Mouse (Mus musculus) thymus, adult 2 months (tissue): Measurements from ENCODE around the gene Zfp791. TPM values are rescaled to one million over a fixed set of nuclear protein-coding genes. Genes with fewer than 3 reads are reported as not detected.

ENCODE experiments used
- DNase-seq: peaks from one replicate; pipeline ENCODE4 v3.0.0; 2021
- H3K27ac ChIP-seq: fragments of 200-500 bp; 2 replicates; pipeline ENCODE4 v1.5.1; 2012; ENCODE audit warnings: low read length, control low read depth; ENCODE audit not compliant: control insufficient read depth, insufficient read depth
- H3K27me3 ChIP-seq: fragments of 200-500 bp; 2 replicates; pipeline ENCODE4 v1.6.1; 2012; ENCODE audit warnings: mild to moderate bottlenecking, low read length, moderate library complexity, mixed read lengths; ENCODE audit not compliant: control insufficient read depth, insufficient read depth
- H3K36me3 ChIP-seq: fragments of 200-500 bp; 2 replicates; pipeline ENCODE4 v1.6.1; 2012; ENCODE audit warnings: mild to moderate bottlenecking, low read length, moderate library complexity; ENCODE audit not compliant: control insufficient read depth, insufficient read depth
- H3K4me1 ChIP-seq: fragments of 200-500 bp; replicated peaks from 2 replicates; pipeline ENCODE4 v1.6.1; 2012; ENCODE audit warnings: low read length; ENCODE audit not compliant: control insufficient read depth, insufficient read depth
- H3K4me3 ChIP-seq: fragments of 200-500 bp; 2 replicates; pipeline ENCODE4 v1.5.1; 2012; ENCODE audit warnings: mild to moderate bottlenecking, low read length, control low read depth, moderate library complexity; ENCODE audit not compliant: control insufficient read depth, insufficient read depth
- CTCF ChIP-seq: fragments of 200-500 bp; IDR thresholded peaks from 2 replicates; pipeline ENCODE4 v1.5.1; 2012; ENCODE audit warnings: mild to moderate bottlenecking, control low read depth, low read length, moderate library complexity, borderline replicate concordance; ENCODE audit not compliant: control insufficient read depth, poor library complexity, insufficient read depth; ENCODE audit errors: extremely low read depth
- POLR2A ChIP-seq: fragments of 200-500 bp; IDR thresholded peaks from 2 replicates; pipeline ENCODE4 v1.6.1; 2012; ENCODE audit warnings: mild to moderate bottlenecking, low read length, control low read depth, moderate library complexity; ENCODE audit not compliant: control insufficient read depth, poor library complexity, insufficient read depth; ENCODE audit errors: extremely low read depth
- WGBS: fragments of 180-500 bp; shearing (Covaris S2); methylation state at CpG from one replicate; pipeline ENCODE4 v1.1.7; 2018; 5-methylcytosine and 5-hydroxymethylcytosine counted together
- polyA plus RNA-seq: library from polyadenylated mRNA; depleted of rRNA; stranded (reverse); fragments of >200 nt; gene quantifications from 2 replicates; pipeline ENCODE4 v1.2.3, GENCODE M21; 2012

Zfp791 gene
- polyA plus RNA-seq, 1 experiment: 0.12 TPM

DNA sequence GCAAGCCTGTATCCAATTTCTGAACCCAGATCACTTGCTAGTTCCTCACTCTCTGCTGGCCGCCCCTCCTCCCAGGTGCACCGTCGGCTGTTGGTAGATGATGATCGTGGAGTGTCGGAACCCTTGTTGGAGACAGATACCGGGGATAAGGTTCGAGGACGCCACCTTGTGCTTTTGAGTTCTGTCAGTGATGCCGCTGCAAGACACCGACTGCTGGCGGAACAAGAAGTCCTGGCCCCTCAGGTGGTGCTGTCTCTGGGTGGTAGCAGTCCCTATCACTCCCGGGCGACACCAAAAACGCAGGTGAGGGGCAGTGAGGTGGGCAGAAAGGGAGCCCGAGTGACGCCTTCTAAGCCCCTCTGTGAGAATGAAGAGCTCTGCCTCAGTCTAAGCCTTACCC, 26.7 kb downstream of the Zfp791 start:
- no peaks in the 10 kb centered on the region for H3K27me3 ChIP-seq
- TF ChIP-seq CTCF: no peak
- TF ChIP-seq POLR2A: no peak
- 94% methylated on average over 16 of the region's 16 CpGs for WGBS
- H3K4me1 ChIP-seq: 0 out of 2 replicates have a peak, but pooled peaks cover 2% of the 10 kb centered on the region
- peaks cover 51% of the 10 kb centered on the region for H3K36me3 ChIP-seq
- no peak overlapping the region for H3K27ac ChIP-seq
- no peak overlapping the region for H3K4me3 ChIP-seq
- no peak for DNase-seq

DNA sequence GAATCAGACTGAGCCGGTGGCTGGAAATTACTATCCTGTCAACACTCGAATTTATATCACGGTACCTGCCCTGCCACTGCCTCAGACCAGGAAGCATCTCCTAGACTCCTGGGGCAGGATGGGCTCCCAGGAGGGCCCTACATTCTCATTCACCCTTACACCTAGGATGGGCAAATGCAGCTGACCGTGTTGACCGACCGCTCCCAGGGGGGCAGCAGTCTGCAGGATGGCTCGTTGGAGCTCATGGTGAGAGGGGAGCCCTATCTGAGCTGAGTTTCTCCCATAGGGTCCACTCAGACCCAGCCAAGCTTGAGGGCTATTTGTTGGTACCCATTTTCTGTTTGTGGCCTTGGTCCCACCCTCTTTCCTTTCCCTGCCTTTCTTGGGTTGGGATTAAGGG, 27.3 kb downstream of the Zfp791 start:
- H3K36me3 ChIP-seq: peaks cover 57% of the 10 kb centered on the region
- no peaks in the 10 kb centered on the region for H3K27me3 ChIP-seq
- no peak for DNase-seq
- H3K4me3 ChIP-seq: no peak overlapping the region
- WGBS: 96% methylated on average over 7 of the region's 7 CpGs
- TF ChIP-seq CTCF (no peak), POLR2A (no peak)
- H3K4me1 ChIP-seq: 0 out of 2 replicates have a peak, but pooled peaks cover 2% of the 10 kb centered on the region
- H3K27ac ChIP-seq: no peak overlapping the region

DNA sequence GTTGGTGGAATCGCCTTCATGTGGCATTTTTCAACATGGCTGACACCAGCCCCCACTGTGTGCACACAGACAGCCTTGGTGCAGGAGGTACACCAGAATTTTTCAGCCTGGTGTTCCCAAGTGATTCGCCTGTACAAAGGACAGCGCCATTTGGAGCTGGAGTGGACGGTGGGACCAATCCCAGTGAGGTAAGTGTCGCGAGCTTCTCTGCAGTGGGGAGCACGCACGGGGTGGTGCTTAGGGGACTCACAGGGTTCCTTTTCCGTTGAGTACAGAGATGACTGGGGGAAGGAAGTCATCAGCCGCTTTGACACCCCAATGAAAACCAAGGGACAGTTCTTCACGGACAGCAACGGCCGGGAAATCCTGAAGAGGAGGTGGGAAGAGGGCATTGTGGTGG, 27.8 kb downstream of the Zfp791 start:
- no peak for TF ChIP-seq POLR2A
- TF ChIP-seq CTCF: no peak
- no peak overlapping the region for H3K4me3 ChIP-seq
- H3K4me1 ChIP-seq: no peaks in the 10 kb centered on the region
- H3K27ac ChIP-seq: no peak overlapping the region
- 97% methylated on average over 13 of the region's 13 CpGs for WGBS
- H3K36me3 ChIP-seq: peaks cover 57% of the 10 kb centered on the region
- no peaks in the 10 kb centered on the region for H3K27me3 ChIP-seq
- DNase-seq: no peak

DNA sequence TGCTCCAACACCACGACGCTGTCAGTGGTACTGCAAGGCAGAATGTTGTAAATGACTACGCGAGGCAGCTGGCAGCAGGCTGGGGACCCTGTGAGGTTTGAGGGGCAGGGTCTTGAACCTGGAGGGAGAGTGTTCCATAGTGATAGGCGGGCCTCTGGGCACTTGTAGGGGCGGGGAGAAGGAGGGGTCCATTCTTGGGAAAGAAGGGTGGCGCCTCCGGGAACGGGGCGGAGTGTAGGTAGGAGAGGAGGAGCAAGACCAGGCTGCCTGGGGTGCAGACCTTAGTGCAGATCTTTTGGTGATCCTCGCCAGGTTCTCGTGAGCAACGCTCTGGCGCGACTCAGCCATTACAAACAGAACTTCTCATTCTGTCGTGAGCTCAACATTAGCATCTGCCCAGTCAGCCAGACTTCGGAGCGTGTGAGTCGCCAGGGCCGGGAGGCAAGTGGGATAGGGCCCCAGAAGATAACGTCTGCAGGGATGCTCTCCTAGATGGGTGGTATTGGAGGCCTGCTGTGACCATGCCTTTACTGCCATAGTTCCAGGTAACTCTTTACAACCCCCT, 31.3 kb downstream of the Zfp791 start:
- Histone ChIP-seq H3K27ac (no peak overlapping the region), H3K27me3 (no peaks in the 10 kb centered on the region), H3K36me3 (peaks cover 62% of the 10 kb centered on the region), H3K4me1 (no peaks in the 10 kb centered on the region), H3K4me3 (no peak overlapping the region)
- WGBS: 95% methylated on average over 21 of the region's 21 CpGs
- no peak for TF ChIP-seq CTCF
- TF ChIP-seq POLR2A: no peak
- no peak for DNase-seq

DNA sequence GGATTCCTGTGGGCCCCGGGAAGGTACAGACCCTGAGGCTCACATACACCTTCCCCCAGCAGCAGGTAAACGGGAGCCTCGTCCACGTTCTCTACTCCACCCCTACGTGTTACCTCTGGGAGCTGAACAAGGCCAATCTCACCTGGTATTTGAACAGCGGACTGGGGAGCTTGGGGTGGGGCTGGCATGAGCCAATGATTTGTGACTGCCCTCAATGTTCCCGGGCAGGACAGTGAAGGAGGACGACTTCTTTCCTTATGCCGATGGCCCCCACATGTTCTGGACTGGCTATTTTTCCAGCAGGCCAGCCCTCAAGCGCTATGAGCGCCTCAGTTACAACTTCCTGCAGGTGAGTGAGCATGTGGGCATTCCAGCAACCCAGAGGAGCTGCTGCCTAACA, 32.0 kb downstream of the Zfp791 start:
- peaks cover 57% of the 10 kb centered on the region for H3K36me3 ChIP-seq
- TF ChIP-seq CTCF: no peak
- TF ChIP-seq POLR2A: no peak
- H3K27ac ChIP-seq: no peak overlapping the region
- WGBS: 95% methylated on average over 11 of the region's 11 CpGs
- no peak for DNase-seq
- no peak overlapping the region for H3K4me3 ChIP-seq
- H3K27me3 ChIP-seq: no peaks in the 10 kb centered on the region
- H3K4me1 ChIP-seq: no peaks in the 10 kb centered on the region

DNA sequence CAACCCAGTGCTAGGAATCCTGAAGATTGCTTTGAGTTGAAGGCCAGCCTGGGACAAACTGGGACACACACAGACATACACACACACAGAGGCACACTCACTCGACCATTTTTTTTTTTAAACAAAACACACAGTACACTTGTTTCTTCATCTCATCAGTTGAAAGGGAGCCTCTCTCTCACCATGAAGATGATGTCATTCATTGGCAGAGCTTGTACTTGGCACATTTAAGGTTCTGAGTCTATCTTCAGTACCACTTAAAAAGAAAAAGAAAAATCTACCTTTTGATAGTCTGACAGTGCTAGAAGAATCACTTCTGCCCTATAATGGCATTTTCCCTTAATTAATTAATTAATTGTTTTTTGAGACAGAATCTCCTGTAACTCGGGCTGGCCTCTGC, 34.1 kb downstream of the Zfp791 start:
- Histone ChIP-seq H3K27me3 (no peaks in the 10 kb centered on the region), H3K36me3 (peaks cover 47% of the 10 kb centered on the region), H3K27ac (no peak overlapping the region), H3K4me1 (peaks cover 7% of the 10 kb centered on the region), H3K4me3 (no peak overlapping the region)
- WGBS: 93% methylated on average over 2 of the region's 2 CpGs
- TF ChIP-seq POLR2A (no peak), CTCF (no peak)
- no peak for DNase-seq

DNA sequence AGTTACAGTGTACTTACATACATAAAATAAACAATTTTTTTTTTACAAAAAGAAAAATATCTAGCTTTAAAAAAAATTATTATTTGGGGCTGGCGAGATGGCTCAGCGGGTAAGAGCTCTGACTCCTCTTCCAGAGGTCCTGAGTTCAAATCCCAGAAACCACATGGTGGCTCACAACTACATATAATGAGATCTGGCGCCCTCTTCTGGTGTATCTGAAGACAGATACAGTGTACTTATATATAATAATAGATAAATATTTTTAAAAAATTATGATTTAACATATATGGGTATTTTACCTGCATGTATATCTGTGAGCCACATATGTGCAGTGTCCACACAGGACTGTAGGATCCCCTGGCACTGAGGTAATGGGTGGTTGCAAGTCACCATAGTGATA, 36.7 kb downstream of the Zfp791 start:
- TF ChIP-seq CTCF (no peak), POLR2A (no peak)
- no peak overlapping the region for H3K27ac ChIP-seq

More for the DNA sequence above, 36.7 kb downstream of the Zfp791 start:
- WGBS: 88% methylated on average over 3 of the region's 3 CpGs
- Histone ChIP-seq H3K4me1 (peaks cover 21% of the 10 kb centered on the region), H3K4me3 (no peak overlapping the region), H3K27me3 (no peaks in the 10 kb centered on the region), H3K36me3 (peaks cover 35% of the 10 kb centered on the region)
- DNase-seq: no peak
